Mouse (Mus musculus) embryonic facial prominence, embryonic 15.5 days (tissue): ENCODE data around the gene Anapc16. TPM values are rescaled to one million over a fixed set of nuclear protein-coding genes. Genes with fewer than 3 reads are reported as not detected.

ENCODE experiments used
- ATAC-seq: fragments of 200-750 bp; cut with Nextera tagmentation; 2 replicates; pipeline ENCODE4 v1.8.0; 2017; ENCODE audit warnings: low read depth, moderate TSS enrichment; ENCODE audit not compliant: insufficient number of reproducible peaks, low FRiP score, low TSS enrichment
- H3K27ac ChIP-seq: fragments of 300-500 bp; sonication (generic); replicated peaks from 2 replicates; pipeline ENCODE4 v1.5.1; 2015; ENCODE audit warnings: mild to moderate bottlenecking, inconsistent platforms
- H3K27me3 ChIP-seq: fragments of 300-500 bp; sonication (generic); 2 replicates; pipeline ENCODE4 v1.6.1; 2015; ENCODE audit warnings: inconsistent platforms
- H3K36me3 ChIP-seq: fragments of 300-500 bp; sonication (generic); 2 replicates; pipeline ENCODE4 v1.6.1; 2015; ENCODE audit warnings: mild to moderate bottlenecking, inconsistent platforms
- H3K4me1 ChIP-seq: fragments of 300-500 bp; sonication (generic); 2 replicates; pipeline ENCODE4 v1.6.1; 2015; ENCODE audit warnings: inconsistent platforms
- H3K4me2 ChIP-seq: fragments of 300-500 bp; sonication (generic); replicated peaks from 2 replicates; pipeline ENCODE4 v1.6.1; 2015; ENCODE audit warnings: mild to moderate bottlenecking, inconsistent platforms
- H3K4me3 ChIP-seq: fragments of 300-500 bp; sonication (generic); replicated peaks from 2 replicates; pipeline ENCODE4 v1.5.1; 2015; ENCODE audit warnings: mild to moderate bottlenecking, inconsistent platforms
- H3K9ac ChIP-seq: fragments of 300-500 bp; sonication (generic); 2 replicates; pipeline ENCODE4 v1.6.1; 2015; ENCODE audit warnings: inconsistent platforms
- H3K9me3 ChIP-seq: fragments of 300-500 bp; sonication (generic); replicated peaks from 2 replicates; pipeline ENCODE4 v1.6.1; 2016; ENCODE audit warnings: inconsistent platforms
- WGBS: fragments of 180-500 bp; shearing (Covaris S2); methylation state at CpG from one replicate; pipeline ENCODE4 v1.1.7; 2015; 5-methylcytosine and 5-hydroxymethylcytosine counted together
- polyA plus RNA-seq: library from polyadenylated mRNA; unstranded; fragments of >200 nt; fragmentation: Nextera tagmentation; extraction: Ambion mirVana; gene quantifications from 2 replicates; pipeline ENCODE4 v1.2.1, GENCODE M21; 2015

The Anapc16 gene
- polyA plus RNA-seq, 1 experiment from 2014 or later: 107 TPM

DNA sequence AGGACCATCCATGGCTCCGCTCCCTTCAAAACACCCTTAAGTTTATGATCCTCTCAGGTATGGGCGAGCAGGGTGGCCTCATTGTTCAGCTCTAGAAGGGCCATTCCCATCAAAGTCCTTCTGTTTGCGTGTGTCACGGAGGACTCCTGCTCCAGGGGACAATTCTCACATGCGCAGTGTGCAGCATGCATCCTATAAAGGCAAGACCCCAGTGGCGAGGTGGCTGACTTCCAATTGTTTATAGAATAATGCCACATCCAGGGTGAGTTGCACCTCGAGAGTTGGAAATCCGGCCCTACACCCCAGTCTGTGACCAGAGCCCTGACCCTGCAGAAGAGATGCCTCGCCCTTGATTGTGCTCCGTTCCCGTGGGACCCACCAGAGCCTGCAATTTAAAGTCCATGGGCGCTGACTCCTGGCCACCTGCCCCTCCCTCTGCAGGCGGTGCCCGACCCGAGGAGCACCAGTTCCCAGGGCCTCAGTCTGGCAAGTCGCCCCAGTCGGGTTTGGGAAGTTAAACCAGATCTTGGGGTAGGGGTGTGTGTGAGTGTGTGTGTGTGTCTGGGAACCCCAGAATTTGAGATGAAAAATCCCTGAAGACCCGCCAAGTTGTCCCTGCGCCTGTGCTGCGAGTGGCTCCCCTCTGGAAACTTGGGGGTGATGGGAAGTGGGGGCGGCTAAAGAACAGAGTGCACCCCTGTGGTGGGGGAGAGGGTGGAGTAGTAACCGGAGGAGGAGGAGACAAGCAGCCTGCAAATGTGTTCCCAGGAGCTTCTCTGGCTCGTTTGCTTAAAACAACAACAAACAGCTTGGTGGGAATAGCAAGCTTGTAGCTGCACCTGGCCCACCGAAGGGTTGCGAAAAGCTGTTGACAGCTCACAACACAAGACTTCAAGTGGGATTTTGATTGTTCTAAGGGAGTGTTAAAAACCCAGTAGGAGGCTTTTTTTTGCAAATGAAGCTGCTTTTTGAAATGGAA lies 45.5 kb downstream of the Anapc16 start:
- ATAC-seq: peak; percentile 49
- Histone ChIP-seq H3K36me3 (no peaks in the 10 kb centered on the region), H3K9ac (peak overlapping the region; percentile 26; the same call in 1 of the 2 replicates), H3K27ac (peak overlapping the region; percentile 81), H3K4me2 (peak overlapping the region; percentile 33), H3K9me3 (no peaks in the 10 kb centered on the region), H3K4me3 (no peak overlapping the region; the same call in 1 of the 2 replicates), H3K4me1 (peaks cover 40% of the 10 kb centered on the region), H3K27me3 (no peaks in the 10 kb centered on the region)
- 22% methylated on average over 25 of the region's 25 CpGs for WGBS

DNA sequence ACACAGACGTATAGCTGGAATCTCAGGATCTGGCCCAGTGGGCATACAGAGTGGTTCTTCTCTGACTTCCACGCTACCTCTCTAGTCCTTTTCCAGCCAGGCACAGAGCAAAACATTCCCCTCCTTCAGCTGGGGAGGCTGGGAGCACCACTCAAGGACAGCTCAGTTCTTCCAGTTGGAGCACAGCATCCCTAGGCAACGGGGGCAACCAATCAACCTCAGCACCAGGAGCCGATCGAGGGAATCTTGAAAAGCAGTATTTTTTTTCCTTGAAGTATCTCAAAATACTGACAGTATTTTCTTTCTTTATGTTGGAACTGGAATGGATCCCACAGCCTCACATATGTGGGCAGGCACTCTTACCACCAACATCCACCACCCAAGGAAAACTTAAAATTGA lies 46.3 kb downstream of the Anapc16 start:
- 56% methylated on average over 5 of the region's 5 CpGs for WGBS

DNA sequence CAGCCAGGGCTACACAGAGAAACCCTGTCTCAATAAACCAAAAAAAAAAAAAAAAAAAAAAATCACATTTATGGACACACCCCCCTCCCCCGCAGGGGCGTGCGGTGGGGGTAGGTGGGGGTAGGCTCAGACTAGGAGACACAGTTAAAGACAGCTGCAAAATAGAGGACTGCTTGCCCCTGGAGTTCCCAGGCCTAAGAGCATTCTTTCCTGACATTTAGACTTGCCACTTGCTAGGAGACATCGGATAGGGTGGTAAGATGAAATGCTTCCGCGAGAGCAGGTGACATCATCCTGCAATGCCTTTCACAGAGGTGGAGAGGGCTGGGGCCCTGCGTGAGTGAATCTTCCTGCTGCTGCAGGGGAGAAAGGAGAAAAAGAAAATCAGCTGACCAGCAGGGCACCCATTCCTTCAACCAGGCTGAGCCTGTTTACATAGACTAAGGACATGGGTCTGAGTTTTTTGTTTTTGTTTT lies 49.3 kb downstream of the Anapc16 start:
- Histone ChIP-seq H3K27ac (no peak overlapping the region), H3K9ac (no peak overlapping the region), H3K27me3 (no peaks in the 10 kb centered on the region), H3K4me3 (no peak overlapping the region), H3K4me2 (no peak overlapping the region), H3K9me3 (no peaks in the 10 kb centered on the region), H3K4me1 (peaks cover 59% of the 10 kb centered on the region), H3K36me3 (no peaks in the 10 kb centered on the region)
- no peak for ATAC-seq
- 30% methylated on average over 6 of the region's 7 CpGs for WGBS

More for the DNA sequence above, 46.3 kb downstream of the Anapc16 start:
- peaks cover 42% of the 10 kb centered on the region for H3K4me1 ChIP-seq
- H3K27ac ChIP-seq: peak overlapping the region; percentile 81
- H3K36me3 ChIP-seq: no peaks in the 10 kb centered on the region
- no peak for ATAC-seq
- no peaks in the 10 kb centered on the region for H3K9me3 ChIP-seq
- no peak overlapping the region for H3K4me2 ChIP-seq
- no peaks in the 10 kb centered on the region for H3K27me3 ChIP-seq
- no peak overlapping the region for H3K4me3 ChIP-seq
- no peak overlapping the region for H3K9ac ChIP-seq

DNA sequence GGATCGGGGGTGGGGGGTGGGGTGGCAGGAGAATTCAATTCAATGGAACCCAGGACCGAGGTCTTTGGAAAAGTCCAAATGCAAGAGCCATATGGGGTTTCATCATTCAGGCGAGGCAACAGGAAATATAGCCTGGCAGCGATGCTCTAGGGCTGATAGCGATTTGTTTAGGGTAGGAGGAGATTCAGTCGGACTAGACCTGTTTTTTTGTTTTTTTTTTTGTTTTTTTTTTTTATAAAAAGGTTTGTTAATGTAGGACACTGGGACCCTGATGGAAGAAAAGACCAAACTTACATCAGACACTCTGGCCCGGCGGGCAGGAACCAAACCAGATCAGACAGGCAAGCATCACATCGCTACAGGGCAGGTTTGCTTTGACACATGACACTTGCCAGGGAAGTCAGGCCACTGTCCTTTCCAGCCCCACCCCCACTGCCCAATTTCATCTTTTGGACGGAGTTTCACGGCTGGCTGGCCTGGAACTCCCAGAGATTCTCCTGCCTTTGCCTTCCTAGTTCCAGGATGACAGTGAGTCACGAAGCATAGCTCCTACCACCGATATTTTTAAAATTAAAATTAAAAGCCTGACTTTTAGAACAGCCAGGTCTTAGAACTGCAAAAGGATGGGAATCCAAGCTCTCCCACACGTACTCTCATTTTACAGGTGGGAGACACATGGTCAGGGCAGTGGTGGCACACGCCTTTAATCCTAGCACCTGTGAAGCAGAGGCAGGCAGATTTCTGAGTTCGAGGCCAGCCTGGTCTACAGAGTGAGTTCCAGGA lies 50.0 kb downstream of the Anapc16 start:
- no peaks in the 10 kb centered on the region for H3K36me3 ChIP-seq
- ATAC-seq: no peak
- peaks cover 59% of the 10 kb centered on the region for H3K4me1 ChIP-seq
- no peaks in the 10 kb centered on the region for H3K9me3 ChIP-seq
- H3K4me2 ChIP-seq: peak overlapping the region; percentile 88
- no peaks in the 10 kb centered on the region for H3K27me3 ChIP-seq
- H3K9ac ChIP-seq: peak overlapping the region; percentile 66; the same call in 1 of the 2 replicates
- 22% methylated on average over 16 of the region's 16 CpGs for WGBS
- peak overlapping the region; percentile 90 for H3K4me3 ChIP-seq
- peak overlapping the region; percentile 97 for H3K27ac ChIP-seq

DNA sequence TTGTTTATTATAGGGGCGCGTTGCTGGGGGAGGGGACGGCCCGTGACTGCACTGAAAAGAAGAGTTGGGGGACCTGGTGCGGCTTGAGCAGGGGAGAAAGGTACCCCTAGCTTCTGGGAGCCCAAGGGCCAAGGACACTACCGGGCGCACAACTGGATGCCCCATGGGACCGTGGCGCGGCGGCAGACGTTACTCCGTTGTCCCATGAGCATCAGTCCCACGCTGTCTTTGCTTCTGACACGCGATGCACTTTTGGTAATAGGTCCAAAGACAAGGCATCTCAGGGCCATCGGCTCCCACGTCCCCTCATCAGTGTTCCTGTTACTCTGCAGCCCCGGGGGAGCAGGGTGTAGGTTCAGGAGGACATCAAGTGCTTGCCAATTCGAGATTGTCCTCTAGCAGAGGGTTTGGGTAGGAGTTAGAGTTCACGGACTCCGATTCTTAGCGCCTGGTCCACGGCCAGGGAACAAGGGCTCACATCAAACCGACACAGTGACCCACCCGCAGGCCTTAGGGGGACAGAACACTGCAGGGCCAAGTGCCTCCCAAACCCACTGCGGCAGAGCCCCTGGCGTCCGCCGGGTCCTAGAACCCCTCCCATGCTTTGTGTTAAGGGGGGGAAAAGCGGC lies 50.7 kb downstream of the Anapc16 start:
- Histone ChIP-seq H3K4me2 (peak overlapping the region; percentile 88), H3K9me3 (no peaks in the 10 kb centered on the region), H3K36me3 (no peaks in the 10 kb centered on the region), H3K27me3 (no peaks in the 10 kb centered on the region), H3K4me1 (peaks cover 54% of the 10 kb centered on the region), H3K9ac (peak overlapping the region; percentile 66), H3K27ac (peak overlapping the region; percentile 97), H3K4me3 (peak overlapping the region; percentile 90)
- ATAC-seq: no peak
- under 1% methylated on average over 31 of the region's 31 CpGs for WGBS

DNA sequence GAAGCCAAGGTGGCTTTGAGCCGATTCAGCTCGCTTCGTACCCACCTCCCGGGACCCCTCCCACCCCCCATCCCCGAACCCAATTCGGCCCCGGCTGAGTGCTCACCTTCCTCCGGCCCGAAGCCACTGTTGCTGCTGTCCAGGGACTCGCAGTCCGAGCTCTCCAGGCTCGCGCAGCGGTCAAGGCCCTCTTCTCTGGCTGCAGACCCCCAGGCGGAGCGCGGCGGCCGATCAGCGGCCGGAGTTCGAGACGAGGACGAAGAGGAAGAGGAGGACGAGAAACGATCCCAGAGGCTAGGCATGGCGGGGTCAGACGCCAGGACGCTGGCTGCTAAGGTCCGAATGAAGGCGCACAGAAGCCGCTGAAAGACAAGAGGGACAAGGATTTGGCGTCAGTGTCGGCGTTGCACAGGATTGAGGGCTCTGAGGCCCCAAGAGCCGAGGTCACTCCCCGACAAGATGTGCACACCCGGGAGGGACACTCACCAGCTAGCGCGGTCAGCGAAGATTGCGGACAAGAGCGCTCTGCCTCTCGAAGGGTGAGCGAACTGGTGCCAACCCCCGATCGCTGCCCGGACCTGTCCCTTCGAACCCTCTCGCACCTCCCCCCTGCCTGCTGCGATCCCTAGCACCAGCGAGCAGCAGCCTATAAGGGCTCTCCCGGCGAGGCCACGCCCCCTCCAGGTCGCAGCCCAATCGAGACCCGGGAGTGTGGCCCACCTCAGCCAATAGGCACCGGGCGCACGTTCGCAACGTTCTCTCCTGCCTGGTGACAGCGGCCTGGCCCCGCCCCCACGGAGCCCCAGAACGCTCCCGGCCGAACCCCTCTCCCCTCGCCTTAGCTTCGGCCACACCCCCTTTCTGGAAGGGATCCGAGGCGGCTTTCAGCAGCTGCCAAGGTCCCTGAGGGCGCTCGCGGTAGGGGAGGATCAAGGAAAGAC lies 51.5 kb downstream of the Anapc16 start, which contains the start of gene Ddit4:
Ddit4 (minus strand) TSS at position 624 of the 941 bp plus-strand sequence.
- Histone ChIP-seq H3K4me3 (peak within 1 kb of the TSS; percentile 90), H3K27me3 (no peaks in the 10 kb centered on the region), H3K4me2 (peak within 1 kb of the TSS; percentile 88), H3K4me1 (peaks cover 46% of the 10 kb centered on the region), H3K9me3 (no peaks in the 10 kb centered on the region), H3K27ac (peak within 1 kb of the TSS; percentile 97), H3K36me3 (no peaks in the 10 kb centered on the region), H3K9ac (peak within 1 kb of the TSS; percentile 94)
- ATAC-seq: peak; percentile 97
- under 1% methylated on average over 76 of the region's 76 CpGs for WGBS

DNA sequence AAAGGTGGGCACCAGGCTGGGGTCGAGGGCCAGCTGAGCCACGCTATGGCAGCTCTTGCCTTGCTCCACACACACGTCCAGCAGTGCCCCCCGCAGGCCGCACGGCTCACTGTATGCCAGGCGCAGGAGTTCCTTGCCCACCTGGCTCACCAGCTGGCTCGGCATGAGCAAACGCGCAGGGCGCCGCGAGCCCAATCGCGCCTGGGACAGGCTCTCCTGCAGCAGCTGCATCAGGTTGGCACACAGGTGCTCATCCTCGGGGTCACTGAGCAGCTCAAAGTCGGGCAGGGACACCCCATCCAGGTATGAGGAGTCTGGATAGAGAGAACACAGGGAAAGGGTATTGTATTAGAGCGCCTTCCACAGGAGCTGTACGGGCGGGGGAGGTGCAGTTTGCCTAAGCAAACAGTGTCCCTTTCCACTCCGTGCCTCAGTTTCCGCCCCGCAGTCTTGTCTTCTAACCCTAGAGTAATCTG lies 52.2 kb downstream of the Anapc16 start:
- peaks cover 44% of the 10 kb centered on the region for H3K4me1 ChIP-seq
- no peaks in the 10 kb centered on the region for H3K27me3 ChIP-seq
- under 1% methylated on average over 23 of the region's 23 CpGs for WGBS
- H3K9me3 ChIP-seq: no peaks in the 10 kb centered on the region
- H3K4me2 ChIP-seq: peak overlapping the region; percentile 88
- H3K4me3 ChIP-seq: peak overlapping the region; percentile 90
- peak overlapping the region; percentile 94 for H3K9ac ChIP-seq
- no peaks in the 10 kb centered on the region for H3K36me3 ChIP-seq
- peak overlapping the region; percentile 97 for H3K27ac ChIP-seq
- no peak for ATAC-seq

DNA sequence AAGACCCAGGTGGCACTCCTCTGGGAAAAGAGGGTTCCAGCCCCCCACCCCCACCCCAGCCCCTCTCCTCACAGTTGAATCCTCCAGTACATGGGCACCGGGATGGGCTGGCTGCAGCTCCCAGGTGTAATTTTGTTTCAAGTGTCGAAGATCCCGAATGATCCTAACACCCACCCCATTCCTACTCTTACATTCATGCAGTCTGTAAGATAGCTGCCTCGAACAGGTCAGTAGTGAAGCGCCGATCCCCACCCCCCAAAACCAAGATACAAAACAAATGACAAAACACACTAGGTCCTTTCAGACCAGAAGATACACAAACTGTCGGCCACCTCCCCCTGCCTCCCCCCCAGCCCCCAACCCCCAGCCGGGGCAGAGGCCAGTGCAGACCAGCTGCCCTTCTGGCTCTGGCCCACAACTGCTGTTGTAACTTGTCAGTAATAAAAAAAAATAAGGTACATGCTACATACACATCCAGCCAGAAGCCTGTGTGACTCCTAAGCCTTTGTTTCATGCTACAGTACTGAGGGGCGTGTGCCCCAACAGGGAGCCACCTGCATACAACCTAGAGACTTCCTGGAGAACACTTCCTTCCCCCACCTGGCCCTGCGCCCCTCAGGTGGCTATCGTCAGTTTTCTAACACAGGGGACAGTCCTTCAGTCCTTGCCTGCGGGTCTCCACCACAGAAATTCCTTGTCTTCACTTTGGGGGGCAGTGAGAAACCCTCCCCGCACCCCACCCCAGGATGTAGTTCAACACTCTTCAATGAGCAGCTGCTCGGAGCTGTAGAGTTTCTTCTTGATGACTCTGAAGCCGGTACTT lies 52.9 kb downstream of the Anapc16 start:
- WGBS: 27% methylated on average over 15 of the region's 15 CpGs

DNA sequence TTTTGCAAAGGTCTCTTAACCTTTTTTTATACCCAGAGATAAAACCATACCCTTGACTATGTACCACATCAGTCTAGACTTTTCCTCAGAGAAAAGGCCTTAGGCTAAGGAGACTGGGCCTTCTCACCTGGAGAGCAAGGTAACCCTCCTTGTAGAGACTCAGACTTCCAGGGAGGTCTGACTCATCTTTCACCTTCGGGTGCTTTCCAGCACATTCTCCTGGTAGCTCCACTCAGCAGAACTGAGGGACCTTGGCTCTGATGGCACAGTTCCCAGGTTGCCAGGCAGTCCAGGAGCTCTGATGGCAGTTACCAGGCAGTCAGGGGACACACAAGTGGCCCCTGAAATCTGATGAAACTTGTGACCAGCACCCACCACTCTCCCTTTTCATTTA lies 53.7 kb downstream of the Anapc16 start:
- peak overlapping the region; percentile 90 for H3K4me3 ChIP-seq
- H3K27me3 ChIP-seq: no peaks in the 10 kb centered on the region
- no peaks in the 10 kb centered on the region for H3K9me3 ChIP-seq
- peaks cover 44% of the 10 kb centered on the region for H3K4me1 ChIP-seq
- no peak overlapping the region for H3K9ac ChIP-seq
- peak overlapping the region; percentile 88 for H3K4me2 ChIP-seq
- WGBS: 60% methylated on average over 1 of the region's 1 CpGs
- peak overlapping the region; percentile 97; the same call in 1 of the 2 replicates for H3K27ac ChIP-seq
- no peaks in the 10 kb centered on the region for H3K36me3 ChIP-seq
- ATAC-seq: no peak

More for the DNA sequence above, 52.9 kb downstream of the Anapc16 start:
- Histone ChIP-seq H3K4me2 (peak overlapping the region; percentile 88), H3K27me3 (no peaks in the 10 kb centered on the region), H3K9me3 (no peaks in the 10 kb centered on the region), H3K36me3 (no peaks in the 10 kb centered on the region), H3K4me3 (peak overlapping the region; percentile 90), H3K27ac (peak overlapping the region; percentile 97), H3K4me1 (peaks cover 44% of the 10 kb centered on the region), H3K9ac (peak overlapping the region; percentile 94)
- ATAC-seq: no peak
